Mouse (Mus musculus): Measurements from ENCODE around the gene Ckap2. TPM values are rescaled to one million over a fixed set of nuclear protein-coding genes. Genes with fewer than 3 reads are reported as not detected.

The Ckap2 gene
- polyA plus RNA-seq, 1 experiment = 10.0 TPM

GRCm38 (mm10) chr8:22165251-22166079 lies 20.2 kb downstream of the Ckap2 start:
- TF ChIP-seq GATA1 (IDR thresholded peaks at IDR 0.05; ENCODE audit: low read length) = no peak

- TF ChIP-seq GATA1 (IDR thresholded peaks at IDR 0.05; ENCODE audit: low read length) = no peak
Measured at GRCm38 (mm10) chr8:22164431-22164830, 21.2 kb downstream of the Ckap2 start.

- TF ChIP-seq GATA1 (IDR thresholded peaks at IDR 0.05; ENCODE audit: low read length) = no peak
Measured at GRCm38 (mm10) chr8:22162206-22162605, 23.4 kb downstream of the Ckap2 start.

GRCm38 (mm10) chr8:22150345-22150663 lies 35.3 kb downstream of the Ckap2 start:
- TF ChIP-seq GATA1 (IDR thresholded peaks at IDR 0.05; ENCODE audit: low read length) = no peak

- TF ChIP-seq GATA1 (IDR thresholded peaks at IDR 0.05; ENCODE audit: low read length) = no peak
Measured at GRCm38 (mm10) chr8:22149643-22150344, 35.8 kb downstream of the Ckap2 start.

- no peak for TF ChIP-seq GATA1 (IDR thresholded peaks at IDR 0.05; ENCODE audit: low read length)
Measured at GRCm38 (mm10) chr8:22148367-22148740, 37.3 kb downstream of the Ckap2 start.

- no peak for TF ChIP-seq GATA1 (IDR thresholded peaks at IDR 0.05; ENCODE audit: low read length)
Measured at GRCm38 (mm10) chr8:22147706-22148366, 37.8 kb downstream of the Ckap2 start.

- no peak for TF ChIP-seq GATA1 (IDR thresholded peaks at IDR 0.05; ENCODE audit: low read length)
Measured at GRCm38 (mm10) chr8:22145831-22146230, 39.8 kb downstream of the Ckap2 start.

- TF ChIP-seq GATA1 (IDR thresholded peaks at IDR 0.05; ENCODE audit: low read length) = no peak
Measured at GRCm38 (mm10) chr8:22143764-22144491, 41.7 kb downstream of the Ckap2 start.

- no peak for TF ChIP-seq GATA1 (IDR thresholded peaks at IDR 0.05; ENCODE audit: low read length)
Measured at GRCm38 (mm10) chr8:22142592-22142991, 43.0 kb downstream of the Ckap2 start.

GRCm38 (mm10) chr8:22141836-22142385 lies 43.7 kb downstream of the Ckap2 start:
- no peak for TF ChIP-seq GATA1 (IDR thresholded peaks at IDR 0.05; ENCODE audit: low read length)

GRCm38 (mm10) chr8:22134750-22135135 lies 50.9 kb downstream of the Ckap2 start:
- TF ChIP-seq GATA1 (IDR thresholded peaks at IDR 0.05; ENCODE audit: low read length) = no peak

- TF ChIP-seq GATA1 (IDR thresholded peaks at IDR 0.05; ENCODE audit: low read length) = peak; percentile 10
Measured at GRCm38 (mm10) chr8:22134078-22134749, 51.4 kb downstream of the Ckap2 start.

- no peak for TF ChIP-seq GATA1 (IDR thresholded peaks at IDR 0.05; ENCODE audit: low read length)
Measured at GRCm38 (mm10) chr8:22132062-22132461, 53.6 kb downstream of the Ckap2 start.
